Mouse (Mus musculus) adrenal gland, postnatal 10 days (tissue): Measurements from ENCODE around the gene Oas1a. TPM values are rescaled to one million over a fixed set of nuclear protein-coding genes. Genes with fewer than 3 reads are reported as not detected.
"Not testable (repeated sequence)": the region's sequence is repeated elsewhere in the genome, so short reads cannot be mapped to it uniquely, and the experiment has no call there.

ENCODE experiments used
- DNase-seq: peaks from one replicate; pipeline ENCODE4 v3.0.0; 2021; ENCODE audit warnings: mixed read lengths
- total RNA-seq, 2 experiments: library from RNA; stranded (reverse); gene quantifications; 2 replicates each; pipeline ENCODE4 v1.2.3; 2021

Oas1a gene
- total RNA-seq, 2 experiments from 2014 or later: 0.58 TPM; not detected in 1

DNA sequence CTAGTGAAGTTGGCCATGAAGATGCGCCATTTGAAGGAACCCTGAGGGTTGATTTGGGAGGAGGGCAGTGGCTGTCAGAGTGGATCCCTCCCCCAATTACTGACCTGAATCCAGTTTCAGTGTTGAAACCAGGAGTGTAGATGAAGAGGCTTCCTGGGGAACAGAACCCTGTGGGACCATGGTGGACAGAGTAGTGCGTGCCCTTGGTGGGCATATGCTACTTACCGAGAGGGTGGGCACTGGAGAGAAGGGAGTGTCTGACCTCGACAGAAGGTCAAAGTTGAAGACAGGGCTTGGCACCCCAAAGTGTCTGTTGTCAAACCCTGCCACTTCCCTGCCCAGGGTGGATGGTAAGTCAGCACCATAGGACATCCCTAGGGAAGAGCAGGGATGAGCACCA, 13.5 kb downstream of the Oas1a start:
- not testable (repeated sequence) for DNase-seq

DNA sequence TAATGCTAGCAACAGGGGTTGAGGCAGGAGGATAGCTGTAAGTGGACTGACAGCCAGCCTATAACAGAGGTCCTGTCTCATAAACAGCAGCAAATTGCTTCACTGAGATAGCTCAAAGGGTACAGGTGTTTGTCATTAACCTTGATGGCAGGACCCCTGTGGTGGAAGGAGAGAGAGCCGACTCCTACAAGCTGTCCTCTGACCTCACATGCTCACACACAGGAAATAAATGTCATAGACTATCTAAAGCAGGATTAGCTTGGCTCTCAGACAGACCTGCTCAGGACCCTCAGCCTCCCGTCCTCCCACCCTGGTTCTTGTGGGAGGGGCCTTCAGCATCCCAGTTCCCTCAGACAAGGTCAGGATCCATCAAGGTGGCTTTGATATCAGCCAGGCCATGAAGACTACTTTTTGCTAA, 15.1 kb downstream of the Oas1a start:
- no peak for DNase-seq

DNA sequence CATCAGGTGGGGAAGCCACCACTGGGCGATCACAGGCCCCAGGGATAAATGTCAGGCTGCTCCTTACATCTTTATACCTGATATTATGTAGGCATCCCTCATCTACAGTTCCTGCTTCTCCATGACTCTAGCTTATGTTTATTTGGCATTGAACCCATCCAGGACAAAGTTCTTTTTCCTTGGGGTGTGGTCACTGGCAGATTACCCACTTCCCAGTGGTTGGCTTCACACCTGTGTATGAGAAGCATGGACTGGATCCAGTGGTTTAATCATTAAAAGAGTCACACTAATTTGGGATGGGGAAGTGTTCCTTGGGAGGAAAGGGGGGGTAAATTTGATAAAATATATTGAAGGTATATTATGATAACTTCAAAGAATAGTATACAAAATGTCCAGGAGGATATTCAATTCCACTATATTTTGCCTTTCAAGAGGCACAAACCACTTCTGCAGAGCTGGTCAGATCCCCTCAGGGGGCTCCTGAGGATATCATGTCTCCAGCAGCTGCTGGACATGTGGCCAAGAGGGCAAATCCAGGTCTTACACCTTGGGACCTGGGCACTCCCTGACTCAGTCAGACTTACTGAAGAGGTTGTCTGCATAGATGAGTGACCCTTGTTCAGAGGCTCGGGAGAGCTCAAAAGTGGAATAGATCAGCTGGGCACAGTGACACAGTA, 15.6 kb downstream of the Oas1a start:
- DNase-seq: not testable (repeated sequence)

DNA sequence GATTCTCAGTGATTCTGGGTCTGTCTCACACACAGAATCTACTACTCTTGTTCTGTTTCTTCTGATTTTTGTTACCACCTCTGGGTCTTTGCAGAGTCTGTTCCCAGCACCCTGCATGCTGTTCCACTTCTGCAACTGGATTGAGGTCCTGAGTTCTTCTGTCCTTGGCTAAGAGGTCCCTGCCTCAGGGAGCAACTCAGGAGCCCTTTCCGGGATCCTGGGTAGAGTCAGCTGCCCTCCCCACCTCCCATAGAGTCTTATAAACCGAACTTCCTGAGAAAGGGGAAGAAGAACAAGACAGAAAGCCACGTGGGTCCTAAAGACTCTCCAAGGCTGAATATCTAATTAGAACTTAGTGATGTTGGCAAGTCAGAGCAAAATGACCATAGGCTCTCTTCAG, 16.3 kb downstream of the Oas1a start:
- DNase-seq: no peak

DNA sequence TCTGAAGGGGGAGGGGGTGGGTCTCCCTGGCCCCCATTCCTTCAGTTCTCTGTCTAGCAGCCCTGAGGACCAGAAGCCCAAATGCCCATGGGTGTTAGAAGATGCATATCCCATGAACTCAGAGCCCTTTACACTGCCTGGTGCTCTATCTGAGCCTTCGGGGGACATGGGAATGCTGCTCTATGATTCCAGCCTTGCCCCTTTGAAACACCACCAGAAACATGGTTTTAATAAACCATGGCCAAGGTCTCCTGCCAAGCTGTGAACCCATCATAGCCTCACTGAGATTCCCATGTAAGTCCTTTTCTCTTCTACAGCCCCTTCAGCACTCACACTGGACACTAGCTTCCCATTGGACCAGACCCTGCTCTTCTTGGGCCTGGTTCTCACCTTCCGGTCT, 17.3 kb downstream of the Oas1a start:
- no peak for DNase-seq

DNA sequence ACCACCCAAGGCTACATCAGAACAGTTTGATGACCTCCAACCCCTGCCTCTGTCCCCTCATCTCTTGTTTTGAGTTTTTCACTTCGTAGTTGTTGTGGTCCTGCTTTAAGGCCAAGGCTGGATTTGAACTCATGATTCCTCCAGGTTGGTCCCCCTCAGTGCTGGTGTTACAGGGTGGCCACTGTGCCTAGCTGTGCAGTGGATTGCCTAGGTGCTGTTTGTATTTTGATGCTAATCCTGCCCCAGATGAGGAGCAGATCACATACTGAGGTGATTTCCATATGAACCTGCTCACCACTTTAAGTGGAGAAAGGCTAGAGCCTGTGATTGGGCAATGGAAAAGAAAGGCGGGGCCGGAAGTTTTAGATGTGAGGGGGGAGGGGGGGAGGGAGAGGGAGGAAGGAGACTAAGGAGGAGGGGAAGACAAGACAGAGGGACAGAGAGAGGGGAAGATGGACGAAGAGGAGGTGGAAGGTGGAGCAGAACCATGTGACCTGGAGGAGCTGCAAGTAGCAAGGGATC, 19.0 kb downstream of the Oas1a start:
- DNase-seq: not testable (repeated sequence)

DNA sequence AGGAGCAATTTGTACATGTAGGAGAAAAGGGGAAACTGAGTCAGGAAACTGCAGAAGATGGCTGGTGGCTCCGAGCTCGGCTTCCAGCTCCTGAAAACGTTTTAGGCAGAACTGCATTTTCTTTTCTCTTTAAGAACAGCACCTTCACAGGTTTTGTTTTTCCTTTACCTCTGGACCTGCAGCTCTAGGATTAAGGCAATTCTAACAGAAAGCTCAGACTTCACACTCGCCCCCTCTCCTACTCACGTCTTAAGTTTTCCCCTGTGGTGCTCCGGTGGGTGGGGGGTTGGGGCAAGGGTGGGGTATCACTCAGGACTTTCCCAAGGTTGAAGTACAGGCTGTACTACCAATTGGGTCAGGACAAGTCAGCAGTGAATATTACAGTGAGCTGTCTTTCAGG, 19.5 kb downstream of the Oas1a start:
- DNase-seq: no peak

DNA sequence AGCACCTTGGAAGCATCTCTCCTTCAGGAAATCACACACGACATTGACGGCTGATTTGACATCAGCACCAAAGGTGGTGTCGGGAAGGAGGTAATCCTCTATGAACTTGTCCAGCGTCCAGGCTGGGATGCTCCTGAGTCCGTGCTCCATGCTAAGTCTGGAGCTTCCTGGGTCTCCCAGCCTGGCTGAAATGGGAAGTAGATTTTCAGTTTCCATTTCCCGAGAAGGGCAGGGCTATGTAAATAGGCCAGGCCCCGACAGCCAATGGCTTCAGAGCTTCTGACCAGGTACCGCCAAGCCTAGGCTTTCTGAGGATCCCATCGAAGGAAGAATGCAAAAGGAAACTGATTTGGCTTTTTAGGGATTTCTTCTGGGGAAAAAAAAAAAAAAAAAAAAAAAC, 19.9 kb downstream of the Oas1a start, which contains the start of gene Oas1g:
Gene Oas1g, minus strand, starts transcription at position 201 of the 400 bp plus-strand sequence.
- DNase-seq: not testable (repeated sequence)

DNA sequence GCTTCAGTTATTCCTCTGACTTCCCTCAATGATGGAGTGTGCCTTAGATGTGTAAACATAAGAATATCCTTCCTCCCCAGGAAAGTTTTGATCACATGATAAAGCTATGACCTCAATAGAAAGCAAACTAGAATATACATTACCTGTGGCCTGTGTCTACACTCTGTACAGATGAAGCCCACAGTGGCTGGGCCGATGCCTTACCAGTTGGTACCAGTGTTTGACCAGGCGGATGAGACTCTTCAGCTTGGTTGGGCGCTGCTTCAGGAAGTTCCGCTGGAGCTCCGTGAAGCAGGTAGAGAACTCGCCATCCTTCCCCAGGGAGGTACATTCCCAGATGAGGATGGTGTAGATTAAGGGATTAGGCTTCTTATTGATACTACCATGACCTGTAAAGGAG, 25.6 kb downstream of the Oas1a start:
- not testable (repeated sequence) for DNase-seq

DNA sequence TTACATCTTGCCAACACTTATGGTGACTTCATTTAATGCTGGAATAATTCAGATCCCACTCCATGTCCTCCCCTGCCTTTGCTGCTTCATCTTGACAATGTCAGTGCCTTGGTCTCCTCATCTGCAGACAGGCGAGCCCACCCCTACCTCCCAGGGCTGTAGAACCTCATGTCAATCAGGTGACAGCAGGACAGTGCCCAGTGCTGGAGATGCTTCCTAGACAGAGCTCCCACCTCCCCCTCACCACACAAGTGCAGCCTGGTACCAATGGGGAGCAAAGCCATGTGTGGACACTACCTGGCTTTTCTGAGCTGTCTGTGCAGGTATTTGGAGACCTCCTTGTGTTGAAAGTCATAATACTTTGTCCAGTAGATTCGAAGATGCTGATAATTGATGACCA, 28.5 kb downstream of the Oas1a start:
- not testable (repeated sequence) for DNase-seq

DNA sequence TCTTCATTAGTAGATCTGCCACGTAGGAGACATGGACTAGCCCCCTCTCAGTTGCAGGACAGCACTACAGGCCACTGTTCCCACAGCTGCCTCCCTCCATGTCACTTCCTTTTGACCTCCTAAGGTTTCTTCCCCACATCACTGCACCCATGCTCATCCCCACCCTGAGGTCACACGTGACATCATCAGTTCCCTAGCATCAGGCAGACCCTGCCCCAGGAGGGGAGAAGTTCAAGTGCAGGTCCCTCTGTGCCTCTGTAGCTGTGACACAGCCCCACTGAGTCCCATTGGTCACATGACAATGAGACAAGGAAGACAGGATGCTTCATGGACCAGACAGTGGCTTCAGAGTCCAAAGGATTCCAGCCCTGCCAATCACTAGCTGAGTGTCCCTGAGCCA, 29.9 kb downstream of the Oas1a start:
- DNase-seq: not testable (repeated sequence)

DNA sequence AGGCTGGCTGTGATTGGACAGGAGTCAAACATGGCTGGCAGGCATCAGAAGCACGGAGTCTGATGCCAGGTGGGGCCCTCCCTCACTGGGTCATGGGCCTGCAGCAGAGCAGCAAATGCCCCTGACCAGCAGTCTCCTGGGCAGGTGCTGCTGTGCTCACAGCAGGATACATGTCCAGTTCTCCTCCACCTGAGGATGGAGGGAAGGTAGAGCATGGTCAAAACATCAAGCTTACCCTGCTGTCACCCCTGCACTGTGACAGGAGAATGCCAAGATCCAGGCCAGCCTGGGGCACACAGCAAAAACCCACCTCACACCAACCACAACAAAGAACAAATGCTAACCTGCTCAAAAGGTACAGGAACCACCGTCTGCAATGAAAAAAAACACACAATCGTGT, 30.5 kb downstream of the Oas1a start:
- not testable (repeated sequence) for DNase-seq

DNA sequence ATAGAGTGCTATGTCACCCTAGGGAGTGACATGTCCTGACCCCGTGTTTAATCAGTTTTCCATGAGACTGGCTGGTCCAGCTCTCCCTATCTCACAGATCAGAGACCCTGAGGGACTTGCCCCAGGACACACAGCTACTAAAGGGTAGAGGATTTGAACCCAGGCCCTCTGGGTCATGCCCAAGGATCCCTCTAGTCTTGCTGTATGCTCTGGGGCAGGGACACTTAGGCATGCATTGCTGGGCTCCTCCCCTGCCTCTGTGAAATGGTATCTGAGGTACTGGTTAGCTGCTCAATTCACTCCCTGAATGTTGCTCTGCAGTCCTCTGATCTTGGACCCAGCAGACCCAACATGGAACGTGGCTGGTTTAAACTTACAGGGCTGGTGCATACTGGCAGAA, 35.9 kb downstream of the Oas1a start:
- DNase-seq: no peak

DNA sequence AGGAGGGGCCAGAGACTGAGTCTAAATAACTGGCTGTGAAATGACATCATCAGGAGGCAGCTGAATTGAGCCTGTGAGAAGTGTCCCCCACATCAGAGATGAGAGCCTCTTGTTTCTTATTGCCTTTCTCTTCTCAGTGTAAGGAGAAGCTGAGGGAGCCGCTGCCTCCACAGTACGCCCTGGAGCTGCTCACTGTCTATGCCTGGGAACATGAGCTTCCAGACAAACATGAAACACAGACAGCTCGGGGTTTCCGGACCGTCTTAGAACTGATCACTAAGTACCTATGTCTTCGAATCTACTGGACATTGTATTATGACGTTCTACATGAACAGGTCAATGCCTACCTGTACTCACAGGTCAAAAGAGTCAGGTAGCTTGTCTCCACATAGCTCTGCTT, 36.5 kb downstream of the Oas1a start:
- DNase-seq: no peak

DNA sequence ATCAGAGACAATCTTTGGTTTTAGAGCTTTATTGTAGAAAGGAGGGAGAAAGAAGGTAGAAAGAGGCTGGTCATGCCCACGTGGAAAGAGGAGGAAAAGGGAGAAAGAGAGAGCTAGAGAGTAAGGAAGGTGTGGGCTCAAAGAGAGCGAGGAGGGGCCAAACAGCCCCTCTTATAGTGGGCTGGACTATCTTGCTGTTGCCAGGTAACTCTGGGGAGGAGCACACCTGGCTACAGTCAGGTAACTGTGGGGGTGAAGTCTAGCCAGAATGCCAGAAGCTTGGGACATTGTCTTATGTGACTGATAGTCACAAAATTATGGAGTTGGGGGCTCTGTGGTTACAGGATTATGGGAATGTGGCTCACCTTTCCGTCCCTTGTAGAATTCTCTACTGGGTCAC, 37.2 kb downstream of the Oas1a start:
- no peak for DNase-seq

DNA sequence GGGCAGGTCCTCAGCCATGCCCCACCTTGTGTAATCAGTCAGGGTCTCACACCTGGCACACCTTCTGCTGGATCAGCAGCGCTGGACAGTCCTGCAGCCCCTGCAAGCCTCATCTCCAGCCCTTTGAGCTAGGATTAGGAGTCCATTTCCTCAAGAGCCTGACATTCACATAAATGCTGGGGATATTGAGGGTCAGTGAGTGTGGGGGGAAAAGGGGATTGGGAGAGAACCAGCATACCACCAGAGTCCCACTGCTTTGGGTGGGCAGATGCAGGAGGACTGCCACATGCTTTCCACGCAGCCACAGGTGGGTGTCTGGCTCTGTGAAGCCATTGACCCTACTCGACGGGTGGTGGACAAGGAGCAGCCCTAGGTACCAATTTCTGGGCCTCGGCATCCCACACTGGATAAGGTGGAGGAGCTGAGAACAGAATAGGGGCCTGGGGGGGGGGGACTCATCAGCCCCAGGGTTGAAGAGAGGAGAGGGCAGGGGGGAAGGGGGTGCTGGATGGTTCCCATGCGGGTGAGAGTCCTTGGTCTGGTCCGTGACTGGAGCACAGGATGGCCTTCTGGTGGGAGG, 37.8 kb downstream of the Oas1a start:
- DNase-seq: no peak

DNA sequence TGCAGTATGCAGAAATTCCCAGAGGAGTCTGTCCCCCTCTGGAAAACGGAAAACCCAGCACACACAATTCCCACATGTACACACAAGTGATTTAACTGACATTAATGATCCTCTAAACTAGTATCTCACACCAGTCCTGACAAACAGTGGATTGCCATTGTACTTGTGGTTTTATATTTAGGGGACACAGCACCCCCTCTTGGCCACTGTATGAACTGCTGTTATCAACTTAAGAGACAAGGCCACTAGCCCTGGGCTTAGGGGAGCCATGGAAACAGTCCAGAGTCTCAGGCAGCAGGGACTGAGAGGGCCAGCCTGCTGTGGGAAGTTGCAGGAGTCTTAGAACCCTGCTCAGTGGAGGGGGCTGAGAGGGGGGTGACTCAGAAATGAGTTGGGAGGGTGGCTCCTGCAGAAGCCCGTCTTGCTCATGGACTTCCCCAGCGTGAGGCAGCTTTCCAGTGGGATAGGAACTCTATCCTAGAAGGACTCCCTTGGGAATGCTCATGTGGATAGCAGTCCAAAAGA, 41.9 kb downstream of the Oas1a start:
- no peak for DNase-seq

DNA sequence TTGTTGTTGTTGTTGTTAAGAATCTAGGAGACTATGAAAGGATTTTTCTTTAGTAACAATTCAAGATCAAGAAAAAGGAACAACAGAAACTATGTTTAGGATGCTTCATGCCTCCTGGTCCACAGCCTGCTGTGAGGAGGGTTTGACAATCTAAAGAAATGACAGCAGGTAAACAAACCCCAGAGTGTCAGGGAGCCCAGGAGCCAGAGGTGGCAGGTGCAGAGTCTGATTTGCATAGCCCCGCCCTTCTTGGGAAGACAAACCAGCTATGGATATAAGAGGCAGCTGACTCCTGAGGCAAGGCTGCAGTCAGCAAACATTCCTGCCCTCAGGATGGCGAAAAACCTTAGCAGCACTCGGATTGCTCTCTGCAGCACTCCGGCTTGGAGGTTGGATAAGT, 46.2 kb downstream of the Oas1a start, which contains the start of gene Oas1h:
Gene Oas1h, plus strand, starts transcription at position 301 of the 400 bp plus-strand sequence.
- DNase-seq: no peak

DNA sequence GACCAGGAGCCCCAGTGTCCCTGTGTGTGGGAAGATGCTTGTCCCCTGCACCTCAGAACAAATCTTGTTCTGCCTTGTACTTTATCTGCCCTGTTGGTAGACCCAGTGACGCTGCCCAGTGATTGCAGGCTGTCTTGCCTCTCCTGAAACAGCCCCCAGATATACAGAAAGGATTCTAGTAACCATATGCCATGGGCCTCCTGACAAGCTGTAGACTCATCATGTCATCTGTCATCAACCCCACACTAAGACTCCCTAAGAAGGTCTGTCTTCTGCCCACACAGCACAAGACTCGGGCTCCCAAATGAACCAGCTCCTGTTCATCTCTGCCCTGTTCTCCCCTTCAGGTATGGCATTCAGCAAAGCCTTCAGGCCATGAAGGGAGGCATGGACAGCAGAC, 48.1 kb downstream of the Oas1a start:
- no peak for DNase-seq

DNA sequence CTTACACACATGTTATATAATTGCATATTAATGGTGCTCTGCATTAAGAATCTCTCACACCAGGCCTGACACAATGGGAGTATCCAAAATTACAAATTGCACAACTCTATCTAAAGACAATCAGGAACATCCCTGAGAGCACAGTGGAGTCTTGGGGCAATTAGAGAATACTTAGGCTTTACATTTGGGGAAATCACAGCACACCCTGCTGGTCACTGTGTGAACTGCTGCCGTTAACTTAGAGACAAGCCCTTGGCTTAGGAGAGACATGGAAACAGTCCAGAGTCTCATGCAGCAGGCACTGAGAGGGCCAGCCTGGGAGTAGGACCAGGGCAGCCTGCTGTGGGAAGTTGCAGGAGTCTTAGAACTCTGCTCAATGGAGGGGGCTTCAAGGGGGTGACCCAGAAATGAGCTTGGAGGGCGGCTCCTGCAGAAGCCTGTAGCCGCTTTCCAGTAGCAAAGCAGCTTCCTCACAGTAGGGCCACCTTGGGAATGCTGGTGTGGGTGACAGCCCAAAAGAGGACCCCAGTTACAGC, 57.7 kb downstream of the Oas1a start:
- DNase-seq: peak; percentile 58

DNA sequence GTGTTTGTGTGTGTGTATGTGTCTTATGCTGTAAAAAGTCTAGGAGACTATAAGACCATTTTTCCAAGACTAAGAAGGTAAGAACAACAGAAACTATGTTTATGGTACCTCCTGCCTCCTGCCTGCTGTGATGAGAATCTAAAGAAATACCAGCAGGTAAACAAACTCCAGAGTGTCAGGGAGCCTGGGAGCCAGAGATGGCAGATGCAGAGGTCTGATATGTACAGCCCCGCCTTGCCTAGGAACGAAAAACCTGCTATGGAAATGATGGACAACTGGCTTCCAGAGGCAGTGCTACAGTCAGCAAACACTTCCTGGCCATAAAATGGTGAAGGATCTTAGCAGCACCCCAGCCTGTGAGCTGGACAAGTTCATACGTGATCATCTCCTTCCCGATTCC, 60.3 kb downstream of the Oas1a start, which contains the start of gene Oas1f:
Gene Oas1f, plus strand, starts transcription at position 301 of the 400 bp plus-strand sequence.
- no peak for DNase-seq
